Mouse (Mus musculus) liver, adult 2 months (tissue): ENCODE measurements around the gene Nfyc. TPM values are rescaled to one million over a fixed set of nuclear protein-coding genes. Genes with fewer than 3 reads are reported as not detected.

Source experiments
- DNase-seq: peaks from one replicate; pipeline ENCODE4 v3.0.0-alpha.2; 2011; ENCODE audit warnings: low read depth, low spot score; ENCODE audit errors: extremely low read depth
- H3K27ac ChIP-seq: fragments of 200-500 bp; replicated peaks from 2 replicates; pipeline ENCODE4 v1.5.1; 2012; ENCODE audit warnings: low read depth, mild to moderate bottlenecking, control low read depth, inconsistent platforms, low read length; ENCODE audit not compliant: insufficient read depth
- H3K27me3 ChIP-seq: fragments of 200-500 bp; 2 replicates; pipeline ENCODE4 v1.6.1; 2012; ENCODE audit warnings: mild to moderate bottlenecking, moderate library complexity, low read length, inconsistent platforms; ENCODE audit not compliant: control insufficient read depth, insufficient read depth
- H3K36me3 ChIP-seq: fragments of 200-500 bp; 2 replicates; pipeline ENCODE4 v1.6.1; 2012; ENCODE audit warnings: low read length, inconsistent platforms; ENCODE audit not compliant: control insufficient read depth, insufficient read depth
- H3K4me1 ChIP-seq: fragments of 200-500 bp; 2 replicates; pipeline ENCODE4 v1.6.1; 2011; ENCODE audit warnings: low read length; ENCODE audit not compliant: control insufficient read depth, insufficient read depth
- H3K4me3 ChIP-seq: fragments of 200-500 bp; 2 replicates; pipeline ENCODE4 v1.5.1; 2011; ENCODE audit warnings: low read depth, mild to moderate bottlenecking, control low read depth, low read length, moderate library complexity; ENCODE audit not compliant: insufficient read depth
- H3K79me2 ChIP-seq: fragments of 200-500 bp; 2 replicates; pipeline ENCODE4 v1.6.1; 2012; ENCODE audit warnings: inconsistent platforms, mild to moderate bottlenecking, low read length, moderate library complexity; ENCODE audit not compliant: control insufficient read depth, insufficient read depth
- H3K9ac ChIP-seq: fragments of 200-500 bp; 2 replicates; pipeline ENCODE4 v1.6.1; 2012; ENCODE audit warnings: low read depth, mild to moderate bottlenecking, control low read depth, inconsistent platforms, low read length
- CTCF ChIP-seq: fragments of 200-500 bp; IDR thresholded peaks from 2 replicates; pipeline ENCODE4 v1.5.1; 2011; ENCODE audit warnings: low read depth, low read length, control low read depth
- POLR2A ChIP-seq: fragments of 200-500 bp; IDR thresholded peaks from 2 replicates; pipeline ENCODE4 v1.6.1; 2011; ENCODE audit warnings: low read length, control low read depth; ENCODE audit not compliant: insufficient read depth; ENCODE audit errors: extremely low read depth
- WGBS: fragments of 180-500 bp; shearing (Covaris S2); methylation state at CpG from one replicate; pipeline ENCODE4 v1.1.7; 2018; 5-methylcytosine and 5-hydroxymethylcytosine counted together
- polyA plus RNA-seq: library from polyadenylated mRNA; depleted of rRNA; stranded (reverse); fragments of >200 nt; gene quantifications from 2 replicates; pipeline ENCODE4 v1.2.3, GENCODE M21; 2012
- total RNA-seq: library from RNA; depleted of rRNA; stranded (reverse); fragments of >200 nt; gene quantifications from 2 replicates; pipeline ENCODE4 v1.2.3, GENCODE M21; 2014

The Nfyc gene
- total and polyA plus RNA-seq, 2 experiments = 21.5 to 73.6 TPM

- 61% methylated on average over 3 of the region's 3 CpGs for WGBS
- no peak overlapping the region for H3K4me3 ChIP-seq
- no peaks in the 10 kb centered on the region for H3K27me3 ChIP-seq
- no peaks in the 10 kb centered on the region for H3K79me2 ChIP-seq
- no peak for TF ChIP-seq CTCF
- TF ChIP-seq POLR2A = no peak
- H3K27ac ChIP-seq = no peak overlapping the region
- H3K9ac ChIP-seq = no peak overlapping the region
- no peaks in the 10 kb centered on the region for H3K4me1 ChIP-seq
- no peak for DNase-seq
- H3K36me3 ChIP-seq = no peaks in the 10 kb centered on the region
Measured at GRCm38 (mm10) chr4:120868988-120869387, 37.6 kb upstream of the Nfyc start.

GRCm38 (mm10) chr4:120868246-120868645 lies 36.9 kb upstream of the Nfyc start:
- no peaks in the 10 kb centered on the region for H3K4me1 ChIP-seq
- H3K27me3 ChIP-seq = no peaks in the 10 kb centered on the region
- H3K79me2 ChIP-seq = no peaks in the 10 kb centered on the region
- no peak for TF ChIP-seq CTCF
- no peak for TF ChIP-seq POLR2A
- H3K27ac ChIP-seq = no peak overlapping the region
- H3K9ac ChIP-seq = no peak overlapping the region
- 62% methylated on average over 5 of the region's 5 CpGs for WGBS
- H3K36me3 ChIP-seq = no peaks in the 10 kb centered on the region
- DNase-seq = no peak
- no peak overlapping the region for H3K4me3 ChIP-seq

GRCm38 (mm10) chr4:120866211-120866610 lies 34.8 kb upstream of the Nfyc start:
- H3K4me3 ChIP-seq = no peak overlapping the region
- H3K79me2 ChIP-seq = no peaks in the 10 kb centered on the region
- no peak overlapping the region for H3K27ac ChIP-seq
- no peaks in the 10 kb centered on the region for H3K4me1 ChIP-seq
- no peaks in the 10 kb centered on the region for H3K36me3 ChIP-seq
- no peak for DNase-seq
- no peak overlapping the region for H3K9ac ChIP-seq
- TF ChIP-seq POLR2A (no peak), CTCF (no peak)
- whole genome bisulfite sequencing = 5% methylated on average over 6 of the region's 6 CpGs
- no peaks in the 10 kb centered on the region for H3K27me3 ChIP-seq

- Histone ChIP-seq H3K27me3 (peaks cover 1% of the 10 kb centered on the region; the same call in 1 of the 2 replicates), H3K9ac (no peak overlapping the region), H3K79me2 (no peaks in the 10 kb centered on the region), H3K27ac (no peak overlapping the region), H3K36me3 (no peaks in the 10 kb centered on the region), H3K4me3 (no peak overlapping the region), H3K4me1 (no peaks in the 10 kb centered on the region)
- TF ChIP-seq CTCF (no peak), POLR2A (no peak)
- no peak for DNase-seq
- WGBS = 78% methylated on average over 7 of the region's 7 CpGs
Measured at GRCm38 (mm10) chr4:120859865-120860264, 28.5 kb upstream of the Nfyc start.

DNA sequence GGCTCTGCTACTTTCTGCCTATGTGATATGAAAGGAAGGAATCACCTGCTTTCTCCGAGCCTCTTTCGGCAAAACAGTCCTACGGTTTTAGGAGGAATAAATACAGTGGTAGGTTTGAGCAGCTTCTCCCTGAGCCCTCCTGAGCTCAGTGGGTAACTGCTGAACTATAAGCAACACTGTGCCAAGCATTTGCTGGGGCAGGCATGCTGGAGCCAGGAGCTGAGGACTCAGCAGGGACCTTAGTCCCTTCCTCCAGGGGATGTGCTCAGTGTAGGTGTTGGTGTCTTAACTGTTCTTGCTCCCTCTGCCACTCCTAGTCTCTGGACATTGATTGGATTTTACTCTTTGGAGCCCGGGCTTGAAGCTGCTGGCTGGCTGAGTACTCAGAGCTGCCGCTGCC lies 25.0 kb upstream of the Nfyc start:
- Histone ChIP-seq H3K36me3 (no peaks in the 10 kb centered on the region), H3K4me3 (no peak overlapping the region), H3K79me2 (no peaks in the 10 kb centered on the region), H3K27me3 (peaks cover 6% of the 10 kb centered on the region; the same call in 1 of the 2 replicates), H3K4me1 (no peaks in the 10 kb centered on the region), H3K9ac (no peak overlapping the region), H3K27ac (no peak overlapping the region)
- DNase-seq = no peak
- WGBS = 57% methylated on average over 5 of the region's 5 CpGs
- TF ChIP-seq POLR2A (no peak), CTCF (no peak)

- Histone ChIP-seq H3K27ac (no peak overlapping the region), H3K4me3 (no peak overlapping the region), H3K79me2 (no peaks in the 10 kb centered on the region), H3K36me3 (no peaks in the 10 kb centered on the region), H3K27me3 (peaks cover 6% of the 10 kb centered on the region; the same call in 1 of the 2 replicates), H3K9ac (no peak overlapping the region), H3K4me1 (no peaks in the 10 kb centered on the region)
- TF ChIP-seq CTCF (no peak), POLR2A (no peak)
- no peak for DNase-seq
- 64% methylated on average over 7 of the region's 7 CpGs for WGBS
Measured at GRCm38 (mm10) chr4:120855360-120856060, 24.1 kb upstream of the Nfyc start.
